Mouse (Mus musculus) midbrain, embryonic 12.5 days (tissue): ENCODE data around the gene Parvb. TPM values are rescaled to one million over a fixed set of nuclear protein-coding genes. Genes with fewer than 3 reads are reported as not detected.
A peak's percentile ranks its signal among the peaks of the same experiment; 100 is the strongest.

ENCODE experiments used
- ATAC-seq: fragments of 200-750 bp; cut with Nextera tagmentation; 2 replicates; pipeline ENCODE4 v1.8.0; 2017; ENCODE audit warnings: low read depth, moderate TSS enrichment, moderate library complexity; ENCODE audit not compliant: low FRiP score
- H3K27ac ChIP-seq: fragments of 300-500 bp; sonication (generic); replicated peaks from 2 replicates; pipeline ENCODE4 v1.5.1; 2016; ENCODE audit warnings: mild to moderate bottlenecking
- H3K27me3 ChIP-seq: fragments of 300-500 bp; sonication (generic); 2 replicates; pipeline ENCODE4 v1.6.1; 2016; ENCODE audit warnings: mild to moderate bottlenecking
- H3K36me3 ChIP-seq: fragments of 300-500 bp; sonication (generic); 2 replicates; pipeline ENCODE4 v1.6.1; 2016
- H3K4me1 ChIP-seq: fragments of 300-500 bp; sonication (generic); 2 replicates; pipeline ENCODE4 v1.6.1; 2016
- H3K4me2 ChIP-seq: fragments of 300-500 bp; sonication (generic); replicated peaks from 2 replicates; pipeline ENCODE4 v1.6.1; 2016; ENCODE audit warnings: mild to moderate bottlenecking, moderate library complexity
- H3K4me3 ChIP-seq: fragments of 300-500 bp; sonication (generic); 2 replicates; pipeline ENCODE4 v1.5.1; 2016; ENCODE audit warnings: mild to moderate bottlenecking
- H3K9ac ChIP-seq: fragments of 300-500 bp; sonication (generic); replicated peaks from 2 replicates; pipeline ENCODE4 v1.6.1; 2016; ENCODE audit warnings: mild to moderate bottlenecking, moderate library complexity
- H3K9me3 ChIP-seq: fragments of 300-500 bp; sonication (generic); 2 replicates; pipeline ENCODE4 v1.6.1; 2016; ENCODE audit warnings: mild to moderate bottlenecking
- whole genome bisulfite sequencing: fragments of 180-500 bp; shearing (Covaris S2); methylation state at CpG from one replicate; pipeline ENCODE4 v1.1.7; 2016; 5-methylcytosine and 5-hydroxymethylcytosine counted together
- polyA plus RNA-seq: library from polyadenylated mRNA; unstranded; fragments of >200 nt; fragmentation: Nextera tagmentation; extraction: Ambion mirVana; gene quantifications from 2 replicates; pipeline ENCODE4 v1.2.1, GENCODE M21; 2016

Parvb gene
- polyA plus RNA-seq, 1 experiment from 2014 or later: 6.5 TPM

DNA sequence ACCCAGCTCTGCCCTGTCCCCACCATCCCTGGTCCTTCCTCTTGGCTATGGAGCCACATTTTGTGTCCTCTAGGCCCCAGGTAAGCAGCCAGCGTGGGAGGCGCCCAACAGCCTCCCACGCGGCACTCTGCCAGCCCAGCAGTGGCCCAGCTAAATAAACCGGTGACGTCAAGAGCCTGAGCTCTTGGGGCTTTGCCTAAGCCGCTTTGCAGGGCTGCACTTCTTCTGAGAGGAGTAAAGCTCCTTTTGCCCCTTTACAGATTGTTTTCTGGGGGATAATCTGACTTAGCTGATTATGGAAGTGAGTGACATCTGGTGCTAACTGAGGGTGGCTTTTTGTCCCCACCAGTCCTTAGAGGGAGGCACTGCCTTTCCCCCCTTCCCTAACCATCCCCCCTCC is 69.2 kb downstream of the Parvb start:
- ATAC-seq: peak; percentile 70
- Histone ChIP-seq H3K9ac (no peak overlapping the region), H3K4me1 (peaks cover 87% of the 10 kb centered on the region), H3K27ac (peak overlapping the region; percentile 93), H3K36me3 (no peaks in the 10 kb centered on the region), H3K27me3 (peaks cover 30% of the 10 kb centered on the region), H3K4me2 (peak overlapping the region; percentile 21; the same call in 1 of the 2 replicates), H3K4me3 (no peak overlapping the region), H3K9me3 (no peaks in the 10 kb centered on the region)
- WGBS: 11% methylated on average over 7 of the region's 7 CpGs

DNA sequence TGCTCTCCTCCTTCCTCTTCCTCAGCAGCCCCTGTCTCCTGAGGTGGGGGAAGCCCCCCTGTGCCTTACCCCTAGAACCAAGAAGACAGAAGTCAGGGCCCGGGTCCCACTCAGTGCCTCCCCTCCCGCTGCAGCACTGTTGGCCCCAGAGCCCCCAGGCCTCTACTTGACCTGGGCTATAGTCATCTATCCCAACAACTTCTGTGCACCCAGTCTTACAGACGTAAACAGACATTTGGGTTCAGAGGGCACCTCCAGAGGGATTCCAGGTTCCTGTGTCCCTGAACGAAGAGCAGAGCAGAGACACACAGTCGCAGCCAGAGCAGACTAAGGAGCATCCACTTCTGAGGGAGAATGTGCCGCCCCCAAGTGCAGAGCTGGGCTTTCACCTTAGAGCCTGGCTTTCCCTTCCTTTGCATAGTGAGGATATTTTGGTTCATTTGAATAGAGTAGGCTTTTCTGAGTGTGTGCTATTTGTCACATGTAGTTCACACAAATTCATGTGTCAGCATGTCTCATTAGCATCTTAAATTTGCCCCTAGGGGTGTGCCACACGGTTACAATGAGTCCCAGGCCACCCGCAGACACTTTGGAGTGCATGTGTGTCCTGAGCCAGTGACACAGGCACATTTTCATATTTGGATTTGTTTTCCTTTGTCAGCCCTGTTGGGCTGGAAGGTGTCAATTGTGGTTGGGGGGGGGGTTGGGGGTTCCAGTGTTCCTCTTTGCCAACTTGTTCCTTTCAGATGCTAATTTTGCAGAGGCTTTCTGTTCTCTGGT is 70.0 kb downstream of the Parvb start:
- peaks cover 87% of the 10 kb centered on the region for H3K4me1 ChIP-seq
- ATAC-seq: 0 out of 2 replicates have a peak, but pooled peaks have one; percentile 16
- H3K36me3 ChIP-seq: no peaks in the 10 kb centered on the region
- no peak overlapping the region for H3K9ac ChIP-seq
- H3K4me3 ChIP-seq: no peak overlapping the region
- H3K4me2 ChIP-seq: peak overlapping the region; percentile 21
- peaks cover 30% of the 10 kb centered on the region for H3K27me3 ChIP-seq
- no peaks in the 10 kb centered on the region for H3K9me3 ChIP-seq
- 7% methylated on average over 8 of the region's 8 CpGs for WGBS
- H3K27ac ChIP-seq: peak overlapping the region; percentile 93

- no peak overlapping the region for H3K4me3 ChIP-seq
- H3K9ac ChIP-seq: no peak overlapping the region
- no peak overlapping the region for H3K4me2 ChIP-seq
- no peak for ATAC-seq
- H3K36me3 ChIP-seq: no peaks in the 10 kb centered on the region
- WGBS: 47% methylated on average over 10 of the region's 10 CpGs
- H3K4me1 ChIP-seq: peaks cover 77% of the 10 kb centered on the region
- H3K9me3 ChIP-seq: no peaks in the 10 kb centered on the region
- H3K27ac ChIP-seq: peak overlapping the region; percentile 93; the same call in 1 of the 2 replicates
- peaks cover 21% of the 10 kb centered on the region for H3K27me3 ChIP-seq
These were observed 71.4 kb downstream of the Parvb start for GRCm38 (mm10) chr15:84303264-84303663.

- Histone ChIP-seq H3K4me3 (no peak overlapping the region), H3K4me1 (peaks cover 60% of the 10 kb centered on the region), H3K27ac (peak overlapping the region; percentile 39), H3K4me2 (0 out of 2 replicates have a peak overlapping the region, but pooled peaks have one; percentile 2), H3K27me3 (0 out of 2 replicates have a peak, but pooled peaks cover 17% of the 10 kb centered on the region), H3K9me3 (no peaks in the 10 kb centered on the region), H3K9ac (no peak overlapping the region), H3K36me3 (no peaks in the 10 kb centered on the region)
- 0 out of 2 replicates have a peak, but pooled peaks have one; percentile 18 for ATAC-seq
- WGBS: 31% methylated on average over 10 of the region's 10 CpGs
These were observed 73.5 kb downstream of the Parvb start for GRCm38 (mm10) chr15:84305333-84305732.

GRCm38 (mm10) chr15:84310271-84310670 is 78.4 kb downstream of the Parvb start:
- Histone ChIP-seq H3K9me3 (no peaks in the 10 kb centered on the region), H3K4me1 (peaks cover 53% of the 10 kb centered on the region), H3K36me3 (no peaks in the 10 kb centered on the region), H3K27ac (no peak overlapping the region), H3K4me2 (no peak overlapping the region), H3K9ac (no peak overlapping the region), H3K27me3 (peaks cover 32% of the 10 kb centered on the region), H3K4me3 (no peak overlapping the region)
- no peak for ATAC-seq
- WGBS: 74% methylated on average over 11 of the region's 11 CpGs

DNA sequence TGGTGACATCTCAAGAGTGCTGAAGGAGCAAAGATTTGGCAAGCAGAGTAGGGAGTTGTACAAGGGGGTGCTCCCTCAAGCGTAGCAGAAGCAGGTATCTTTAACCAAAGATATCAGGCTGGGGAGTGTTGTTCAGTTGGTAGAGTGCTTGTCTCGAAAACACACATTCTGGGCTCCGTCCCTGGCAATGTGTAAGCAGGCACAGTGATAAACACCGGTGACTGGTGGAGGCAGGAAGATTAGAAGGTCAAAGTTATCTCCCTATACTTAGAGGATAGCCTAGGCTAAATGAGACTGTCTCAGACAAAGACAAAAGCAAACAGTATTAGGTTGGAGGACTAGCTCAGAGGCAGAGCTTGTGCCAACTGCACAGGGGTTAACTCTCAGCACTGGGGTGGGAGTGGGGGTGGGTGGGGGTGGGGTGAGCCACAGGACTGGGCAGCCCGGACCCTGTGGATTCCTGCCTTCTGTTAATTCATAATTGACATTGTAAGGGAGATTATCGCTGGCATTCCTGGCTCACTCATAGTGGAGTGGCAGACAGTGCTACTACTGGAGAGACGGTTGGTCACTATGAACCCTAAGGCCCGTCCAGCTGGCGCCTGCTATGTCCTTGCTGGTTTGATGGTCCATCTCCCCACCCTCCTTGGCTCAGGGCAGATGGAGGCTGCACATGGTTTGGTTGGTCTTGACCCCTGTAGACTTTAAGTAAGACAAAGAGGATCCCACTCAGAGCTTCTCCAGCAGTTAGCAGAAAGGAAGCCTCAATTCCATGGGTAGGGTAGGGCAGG is 79.6 kb downstream of the Parvb start:
- Histone ChIP-seq H3K9ac (no peak overlapping the region), H3K4me1 (peaks cover 50% of the 10 kb centered on the region), H3K36me3 (no peaks in the 10 kb centered on the region), H3K4me2 (no peak overlapping the region), H3K4me3 (no peak overlapping the region), H3K27ac (no peak overlapping the region), H3K9me3 (no peaks in the 10 kb centered on the region), H3K27me3 (peaks cover 40% of the 10 kb centered on the region)
- ATAC-seq: no peak
- 75% methylated on average over 9 of the region's 9 CpGs for WGBS

DNA sequence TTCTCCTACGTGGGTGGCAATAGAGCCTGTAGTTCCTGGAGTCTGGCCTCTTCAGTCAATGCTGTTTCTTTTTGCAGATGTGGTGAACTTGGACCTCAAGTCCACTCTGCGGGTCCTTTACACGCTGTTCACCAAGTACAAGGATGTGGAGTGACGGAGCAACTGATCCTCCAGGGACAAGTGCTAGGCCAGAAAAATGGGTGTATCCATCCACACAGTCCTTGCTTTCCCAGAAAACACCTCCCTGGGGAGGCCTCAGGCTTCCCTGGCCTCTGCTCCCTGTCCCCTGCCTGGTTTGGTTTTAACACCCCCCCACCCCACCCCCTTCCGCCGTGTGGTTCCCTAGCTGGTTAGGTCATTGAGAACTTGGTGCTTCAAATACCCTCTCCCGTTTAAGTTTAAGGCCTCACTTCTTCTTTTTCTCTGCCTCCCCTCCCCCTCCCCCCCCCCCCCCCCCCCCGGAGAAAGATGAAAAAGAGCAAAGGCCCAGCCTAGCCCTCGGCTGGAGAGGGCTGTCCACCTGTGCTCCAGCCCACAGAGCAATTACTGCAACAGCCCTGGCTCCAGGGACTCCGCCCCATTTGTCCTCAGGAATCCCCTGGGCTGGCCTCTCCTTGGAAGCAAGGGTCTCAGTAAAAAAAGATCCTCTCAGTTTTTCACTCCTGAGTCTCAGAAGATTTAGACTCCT is 81.2 kb downstream of the Parvb start:
- Histone ChIP-seq H3K4me1 (peaks cover 50% of the 10 kb centered on the region), H3K27ac (peak overlapping the region; percentile 59; the same call in 1 of the 2 replicates)
- no peak for ATAC-seq

GRCm38 (mm10) chr15:84313566-84313878 is 81.7 kb downstream of the Parvb start:
- no peak overlapping the region for H3K4me2 ChIP-seq
- no peaks in the 10 kb centered on the region for H3K36me3 ChIP-seq
- H3K27ac ChIP-seq: peak overlapping the region; percentile 59; the same call in 1 of the 2 replicates
- H3K4me3 ChIP-seq: no peak overlapping the region
- 31% methylated on average over 9 of the region's 9 CpGs for WGBS
- H3K9me3 ChIP-seq: no peaks in the 10 kb centered on the region
- peaks cover 50% of the 10 kb centered on the region for H3K4me1 ChIP-seq
- ATAC-seq: no peak
- 0 out of 2 replicates have a peak overlapping the region, but pooled peaks have one; percentile 6 for H3K9ac ChIP-seq
- peaks cover 40% of the 10 kb centered on the region for H3K27me3 ChIP-seq

More for the DNA sequence above, 81.2 kb downstream of the Parvb start:
- no peaks in the 10 kb centered on the region for H3K36me3 ChIP-seq
- H3K27me3 ChIP-seq: peaks cover 40% of the 10 kb centered on the region
- H3K4me2 ChIP-seq: no peak overlapping the region
- WGBS: 51% methylated on average over 10 of the region's 10 CpGs
- no peaks in the 10 kb centered on the region for H3K9me3 ChIP-seq
- H3K9ac ChIP-seq: 0 out of 2 replicates have a peak overlapping the region, but pooled peaks have one; percentile 6
- H3K4me3 ChIP-seq: no peak overlapping the region

GRCm38 (mm10) chr15:84314420-84315080 is 82.7 kb downstream of the Parvb start:
- no peak overlapping the region for H3K9ac ChIP-seq
- no peak for ATAC-seq
- 13% methylated on average over 18 of the region's 18 CpGs for WGBS

GRCm38 (mm10) chr15:84315276-84316046 is 83.6 kb downstream of the Parvb start:
- Histone ChIP-seq H3K4me1 (peaks cover 46% of the 10 kb centered on the region), H3K27me3 (peaks cover 40% of the 10 kb centered on the region), H3K4me2 (no peak overlapping the region), H3K36me3 (no peaks in the 10 kb centered on the region), H3K27ac (no peak overlapping the region), H3K9ac (no peak overlapping the region), H3K4me3 (no peak overlapping the region), H3K9me3 (no peaks in the 10 kb centered on the region)
- ATAC-seq: no peak
- WGBS: 57% methylated on average over 15 of the region's 15 CpGs

More at GRCm38 (mm10) chr15:84314420-84315080, 82.7 kb downstream of the Parvb start:
- Histone ChIP-seq H3K27ac (peak overlapping the region; percentile 59), H3K4me3 (no peak overlapping the region), H3K36me3 (no peaks in the 10 kb centered on the region), H3K4me2 (no peak overlapping the region), H3K27me3 (peaks cover 40% of the 10 kb centered on the region), H3K9me3 (no peaks in the 10 kb centered on the region), H3K4me1 (peaks cover 47% of the 10 kb centered on the region)

- WGBS: 91% methylated on average over 4 of the region's 4 CpGs
- Histone ChIP-seq H3K4me3 (no peak overlapping the region), H3K4me1 (peaks cover 15% of the 10 kb centered on the region), H3K27me3 (peaks cover 15% of the 10 kb centered on the region), H3K9ac (no peak overlapping the region), H3K27ac (no peak overlapping the region), H3K36me3 (no peaks in the 10 kb centered on the region), H3K4me2 (no peak overlapping the region), H3K9me3 (no peaks in the 10 kb centered on the region)
- no peak for ATAC-seq
These were observed 87.5 kb downstream of the Parvb start for GRCm38 (mm10) chr15:84319393-84319792.
